Mouse (Mus musculus): ENCODE measurements around the gene Fbxl13. TPM values are rescaled to one million over a fixed set of nuclear protein-coding genes. Genes with fewer than 3 reads are reported as not detected.

Gene Fbxl13
- polyA plus RNA-seq, 1 experiment from 2014 or later = 0.09 TPM

- Histone ChIP-seq H3K27me3 (replicated peaks; ENCODE audit: low read depth, poor library complexity, severe bottlenecking) (no peaks in the 10 kb centered on the region), H3K4me1 (no peaks in the 10 kb centered on the region), H3K27ac (replicated peaks) (no peak overlapping the region), H3K4me3 (no peak overlapping the region), H3K9me3 (no peaks in the 10 kb centered on the region; the same call in 1 of the 2 replicates), H3K36me3 (replicated peaks) (no peaks in the 10 kb centered on the region)
- no peak for DNase-seq (ENCODE audit: low spot score)
- 61% methylated on average over 11 of the region's 11 CpGs for WGBS
Observed at GRCm38 (mm10) chr5:21526835-21527485, 118.5 kb downstream of the Fbxl13 start.

- no peaks in the 10 kb centered on the region for H3K4me1 ChIP-seq
- 77% methylated on average over 3 of the region's 3 CpGs for WGBS
- no peak for DNase-seq (ENCODE audit: low spot score)
- no peaks in the 10 kb centered on the region for H3K36me3 ChIP-seq (replicated peaks)
- no peak overlapping the region for H3K27ac ChIP-seq (replicated peaks)
- H3K9me3 ChIP-seq = no peaks in the 10 kb centered on the region
- H3K4me3 ChIP-seq = no peak overlapping the region
- H3K27me3 ChIP-seq (replicated peaks; ENCODE audit: low read depth, poor library complexity, severe bottlenecking) = no peaks in the 10 kb centered on the region
Observed at GRCm38 (mm10) chr5:21519166-21519565, 126.3 kb downstream of the Fbxl13 start.

GRCm38 (mm10) chr5:21518207-21518606, 127.2 kb downstream of the Fbxl13 start:
- H3K4me1 ChIP-seq = no peaks in the 10 kb centered on the region
- H3K4me3 ChIP-seq = no peak overlapping the region
- WGBS = 79% methylated on average over 4 of the region's 4 CpGs
- no peaks in the 10 kb centered on the region for H3K9me3 ChIP-seq
- no peaks in the 10 kb centered on the region for H3K27me3 ChIP-seq (replicated peaks; ENCODE audit: low read depth, poor library complexity, severe bottlenecking)
- DNase-seq (ENCODE audit: low spot score) = no peak
- no peak overlapping the region for H3K27ac ChIP-seq (replicated peaks)
- no peaks in the 10 kb centered on the region for H3K36me3 ChIP-seq (replicated peaks)

GRCm38 (mm10) chr5:21517562-21517961, 127.9 kb downstream of the Fbxl13 start:
- no peaks in the 10 kb centered on the region for H3K9me3 ChIP-seq
- H3K4me1 ChIP-seq = no peaks in the 10 kb centered on the region
- no peak for DNase-seq (ENCODE audit: low spot score)
- no peak overlapping the region for H3K4me3 ChIP-seq
- 92% methylated on average over 2 of the region's 2 CpGs for WGBS
- H3K27ac ChIP-seq (replicated peaks) = no peak overlapping the region
- H3K27me3 ChIP-seq (replicated peaks; ENCODE audit: low read depth, poor library complexity, severe bottlenecking) = no peaks in the 10 kb centered on the region
- H3K36me3 ChIP-seq (replicated peaks) = no peaks in the 10 kb centered on the region

GRCm38 (mm10) chr5:21513363-21513762, 132.1 kb downstream of the Fbxl13 start:
- Histone ChIP-seq H3K36me3 (replicated peaks) (no peaks in the 10 kb centered on the region), H3K4me1 (no peaks in the 10 kb centered on the region), H3K9me3 (no peaks in the 10 kb centered on the region), H3K27ac (replicated peaks) (no peak overlapping the region), H3K4me3 (no peak overlapping the region), H3K27me3 (replicated peaks; ENCODE audit: low read depth, poor library complexity, severe bottlenecking) (no peaks in the 10 kb centered on the region)
- WGBS = 77% methylated on average over 10 of the region's 10 CpGs
- no peak for DNase-seq (ENCODE audit: low spot score)

- 79% methylated on average over 4 of the region's 4 CpGs for WGBS
- DNase-seq (ENCODE audit: low spot score) = no peak
- H3K27ac ChIP-seq (replicated peaks) = no peak overlapping the region
- no peaks in the 10 kb centered on the region for H3K36me3 ChIP-seq (replicated peaks)
- no peaks in the 10 kb centered on the region for H3K27me3 ChIP-seq (replicated peaks; ENCODE audit: low read depth, poor library complexity, severe bottlenecking)
- H3K4me1 ChIP-seq = no peaks in the 10 kb centered on the region
- H3K4me3 ChIP-seq = no peak overlapping the region
- H3K9me3 ChIP-seq = no peaks in the 10 kb centered on the region
Observed at GRCm38 (mm10) chr5:21509801-21510200, 135.6 kb downstream of the Fbxl13 start.

GRCm38 (mm10) chr5:21506887-21507286, 138.5 kb downstream of the Fbxl13 start:
- DNase-seq (ENCODE audit: low spot score) = no peak
- no peak overlapping the region for H3K27ac ChIP-seq (replicated peaks)
- 39% methylated on average over 1 of the region's 1 CpGs for WGBS
- H3K4me1 ChIP-seq = no peaks in the 10 kb centered on the region
- no peaks in the 10 kb centered on the region for H3K36me3 ChIP-seq (replicated peaks)
- H3K4me3 ChIP-seq = no peak overlapping the region
- no peaks in the 10 kb centered on the region for H3K9me3 ChIP-seq
- no peaks in the 10 kb centered on the region for H3K27me3 ChIP-seq (replicated peaks; ENCODE audit: low read depth, poor library complexity, severe bottlenecking)

GRCm38 (mm10) chr5:21505159-21505558, 140.3 kb downstream of the Fbxl13 start:
- no peak overlapping the region for H3K27ac ChIP-seq (replicated peaks)
- no peak for DNase-seq (ENCODE audit: low spot score)
- H3K9me3 ChIP-seq = no peaks in the 10 kb centered on the region
- no peaks in the 10 kb centered on the region for H3K36me3 ChIP-seq (replicated peaks)
- H3K4me1 ChIP-seq = no peaks in the 10 kb centered on the region
- no peak overlapping the region for H3K4me3 ChIP-seq
- H3K27me3 ChIP-seq (replicated peaks; ENCODE audit: low read depth, poor library complexity, severe bottlenecking) = no peaks in the 10 kb centered on the region
- WGBS = 91% methylated on average over 8 of the region's 8 CpGs

- Histone ChIP-seq H3K36me3 (replicated peaks) (no peaks in the 10 kb centered on the region), H3K27me3 (replicated peaks; ENCODE audit: low read depth, poor library complexity, severe bottlenecking) (no peaks in the 10 kb centered on the region), H3K4me3 (no peak overlapping the region), H3K9me3 (no peaks in the 10 kb centered on the region), H3K4me1 (no peaks in the 10 kb centered on the region), H3K27ac (replicated peaks) (no peak overlapping the region)
- 87% methylated on average over 13 of the region's 13 CpGs for WGBS
- no peak for DNase-seq (ENCODE audit: low spot score)
Observed at GRCm38 (mm10) chr5:21502936-21503610, 142.4 kb downstream of the Fbxl13 start.

GRCm38 (mm10) chr5:21500941-21501340, 144.5 kb downstream of the Fbxl13 start:
- Histone ChIP-seq H3K27me3 (replicated peaks; ENCODE audit: low read depth, poor library complexity, severe bottlenecking) (no peaks in the 10 kb centered on the region), H3K4me1 (peaks cover 11% of the 10 kb centered on the region), H3K4me3 (no peak overlapping the region), H3K27ac (replicated peaks) (no peak overlapping the region), H3K9me3 (no peaks in the 10 kb centered on the region), H3K36me3 (replicated peaks) (no peaks in the 10 kb centered on the region)
- DNase-seq (ENCODE audit: low spot score) = no peak
- 88% methylated on average over 2 of the region's 2 CpGs for WGBS

- H3K4me3 ChIP-seq = no peak overlapping the region
- 0 out of 2 replicates have a peak overlapping the region, but pooled peaks have one; percentile 4 for H3K27ac ChIP-seq (replicated peaks)
- no peaks in the 10 kb centered on the region for H3K27me3 ChIP-seq (replicated peaks; ENCODE audit: low read depth, poor library complexity, severe bottlenecking)
- no peaks in the 10 kb centered on the region for H3K9me3 ChIP-seq
- 87% methylated on average over 10 of the region's 10 CpGs for WGBS
- H3K4me1 ChIP-seq = peaks cover 14% of the 10 kb centered on the region
- H3K36me3 ChIP-seq (replicated peaks) = no peaks in the 10 kb centered on the region
- no peak for DNase-seq (ENCODE audit: low spot score)
Observed at GRCm38 (mm10) chr5:21500133-21500532, 145.3 kb downstream of the Fbxl13 start.

- H3K4me3 ChIP-seq = no peak overlapping the region
- H3K9me3 ChIP-seq = no peaks in the 10 kb centered on the region
- DNase-seq (ENCODE audit: low spot score) = no peak
- peaks cover 18% of the 10 kb centered on the region for H3K4me1 ChIP-seq
- 86% methylated on average over 11 of the region's 11 CpGs for WGBS
- H3K27me3 ChIP-seq (replicated peaks; ENCODE audit: low read depth, poor library complexity, severe bottlenecking) = no peaks in the 10 kb centered on the region
- no peaks in the 10 kb centered on the region for H3K36me3 ChIP-seq (replicated peaks)
- no peak overlapping the region for H3K27ac ChIP-seq (replicated peaks)
Observed at GRCm38 (mm10) chr5:21498925-21499324, 146.5 kb downstream of the Fbxl13 start.

- Histone ChIP-seq H3K27me3 (replicated peaks; ENCODE audit: low read depth, poor library complexity, severe bottlenecking) (no peaks in the 10 kb centered on the region), H3K4me1 (peaks cover 18% of the 10 kb centered on the region), H3K27ac (replicated peaks) (no peak overlapping the region), H3K9me3 (no peaks in the 10 kb centered on the region), H3K36me3 (replicated peaks) (no peaks in the 10 kb centered on the region), H3K4me3 (no peak overlapping the region)
- 91% methylated on average over 2 of the region's 2 CpGs for WGBS
- DNase-seq (ENCODE audit: low spot score) = no peak
Observed at GRCm38 (mm10) chr5:21498490-21498889, 146.9 kb downstream of the Fbxl13 start.
